Mouse (Mus musculus) yolk sac, embryonic 10.5 days (tissue): Measurements from ENCODE around the gene Paqr4.
A peak's percentile ranks its signal among the peaks of the same experiment; 100 is the strongest.
"Not testable (repeated sequence)": the region's sequence is repeated elsewhere in the genome, so short reads cannot be mapped to it uniquely, and the experiment has no call there.

Source experiments
- DNase-seq: peaks from one replicate; pipeline ENCODE4 v3.0.0-alpha.2; 2017; ENCODE audit warnings: low spot score

Gene Paqr4

DNA sequence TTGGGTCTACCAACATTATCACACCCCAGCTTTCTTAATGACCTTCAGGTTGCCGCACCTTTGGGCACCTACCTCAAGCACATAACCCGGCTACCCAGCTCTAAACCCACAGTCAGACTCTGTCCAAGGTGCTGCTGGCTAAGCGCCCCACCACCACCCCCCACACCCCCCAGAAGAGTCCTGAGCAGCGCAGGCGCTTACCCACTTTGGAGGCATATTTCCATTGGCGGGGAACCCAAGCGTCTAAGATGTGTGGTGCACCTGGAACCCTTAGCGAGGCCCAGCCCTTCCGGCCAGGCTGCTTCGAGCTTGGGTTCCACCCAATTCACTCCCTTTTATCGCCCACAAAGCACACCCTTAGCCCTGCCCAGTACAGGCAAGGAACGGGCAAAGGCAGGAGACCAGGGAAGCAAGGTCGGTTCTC is at the start of gene Paqr4:
Gene Paqr4, minus strand, starts transcription at position 270 of the 424 bp plus-strand sequence.
- no peak for DNase-seq

- DNase-seq, result no peak
Observed at GRCm38 (mm10) chr17:23789749-23790268, 49.1 kb upstream of the Paqr4 start.

DNA sequence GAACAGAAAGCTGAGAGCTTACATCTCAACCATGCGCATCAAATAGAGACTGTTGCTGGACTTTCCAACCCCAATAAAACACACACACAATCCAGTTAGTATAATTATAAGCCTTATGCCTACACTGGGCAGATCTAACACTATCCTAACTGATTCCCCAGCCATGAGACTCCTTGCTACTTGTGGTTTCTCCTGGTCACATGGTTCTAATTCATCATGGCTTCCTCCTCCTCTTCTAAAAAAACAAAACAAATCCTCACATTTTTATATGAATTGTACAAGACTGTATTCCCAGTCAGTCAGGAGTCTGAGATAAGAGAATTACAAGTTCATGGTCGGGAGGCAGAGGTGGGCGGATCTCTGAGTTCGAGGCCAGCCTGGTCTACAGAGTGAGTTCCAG is 48.3 kb upstream of the Paqr4 start:
- DNase-seq, result no peak

GRCm38 (mm10) chr17:23786510-23786931 is 45.9 kb upstream of the Paqr4 start:
- DNase-seq, result no peak

DNA sequence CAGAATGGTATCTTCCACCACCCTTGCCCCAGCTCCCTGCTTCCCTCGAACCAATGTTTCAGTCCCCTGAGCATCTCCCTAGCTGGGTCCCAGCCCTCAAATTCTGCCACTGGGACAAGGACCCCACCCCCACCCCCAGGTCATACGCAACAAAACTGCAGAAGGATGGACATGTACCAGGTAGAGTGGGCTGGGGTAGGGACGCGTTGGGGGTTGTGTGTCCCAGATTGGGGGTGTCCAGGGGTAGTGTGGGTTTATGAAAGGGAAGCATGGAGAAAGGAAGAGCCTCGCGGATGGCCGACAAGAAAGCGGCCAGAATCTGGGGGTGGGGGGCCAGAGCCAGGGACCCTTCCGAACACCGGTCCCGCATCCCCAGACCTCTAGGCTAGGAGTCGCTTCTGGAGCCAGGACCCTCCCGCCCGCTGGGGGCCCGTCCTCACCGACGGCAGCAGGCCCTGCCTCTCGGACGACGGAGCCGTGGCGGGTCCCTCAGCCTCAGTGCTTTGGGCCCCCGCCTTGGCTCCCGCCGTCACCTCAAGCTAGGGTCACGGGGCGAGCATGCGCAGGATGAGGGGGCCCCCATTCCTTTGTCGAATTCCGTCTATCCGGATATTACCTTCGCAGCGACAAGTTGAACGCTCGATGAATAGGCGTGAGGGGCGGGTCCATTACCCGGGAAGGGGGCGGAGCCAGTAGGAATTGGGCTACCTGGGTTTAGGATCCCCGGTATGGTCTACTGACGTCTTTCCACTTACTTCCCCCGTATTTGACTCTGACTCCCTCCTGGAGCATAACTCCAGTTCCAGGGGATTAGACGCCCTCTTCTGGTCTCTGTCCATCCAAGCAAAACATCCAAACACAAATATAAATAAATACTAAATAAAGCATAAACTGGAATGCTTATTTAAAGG is 45.1 kb upstream of the Paqr4 start, which contains the start of gene Flywch2:
Gene Flywch2, minus strand, starts transcription at position 521 of the 911 bp plus-strand sequence.
- peak; percentile 62 for DNase-seq

DNA sequence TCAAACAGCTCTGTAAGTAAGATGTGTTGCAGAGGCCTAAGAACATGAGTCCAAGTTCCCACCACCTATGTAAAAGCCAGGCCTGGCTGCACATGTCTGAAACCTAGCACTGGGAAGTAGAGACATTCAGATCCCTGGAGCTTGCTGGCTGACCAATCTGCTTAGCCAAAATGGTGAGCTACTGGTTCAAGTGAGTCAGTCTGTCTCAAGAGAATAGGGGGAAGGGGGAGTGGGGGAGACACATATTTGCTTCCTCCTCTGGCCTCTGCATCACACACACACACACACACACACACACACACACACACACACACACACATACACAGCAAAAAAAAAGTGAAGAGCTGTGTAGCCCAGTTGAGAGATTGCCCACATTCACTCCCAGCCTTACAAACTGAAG is 42.7 kb upstream of the Paqr4 start:
- DNase-seq, result no peak

DNA sequence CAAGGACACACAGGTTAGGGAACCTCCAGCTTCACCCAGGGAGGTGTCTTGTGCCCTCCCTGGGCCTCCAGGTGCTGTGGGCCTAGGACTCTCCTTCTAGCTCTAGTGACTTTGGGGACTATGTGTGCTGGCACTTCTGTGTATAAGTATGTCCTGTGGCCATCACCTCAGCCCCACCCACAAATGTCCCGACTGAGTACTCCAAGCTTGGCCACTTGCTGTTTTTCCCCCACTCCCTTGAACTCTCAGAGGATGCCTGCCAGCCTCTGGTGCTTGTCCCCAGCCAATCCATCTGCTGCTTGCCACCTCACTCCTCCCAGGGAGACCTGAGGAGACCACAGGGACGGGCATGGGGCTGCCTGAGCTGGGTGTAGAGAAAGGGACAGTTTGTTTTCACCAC is 37.8 kb upstream of the Paqr4 start:
- no peak for DNase-seq

GRCm38 (mm10) chr17:23777141-23777540 is 36.5 kb upstream of the Paqr4 start:
- DNase-seq, result no peak

- no peak for DNase-seq
Observed at GRCm38 (mm10) chr17:23776216-23776615, 35.5 kb upstream of the Paqr4 start.

- DNase-seq, result peak; percentile 58
Observed at GRCm38 (mm10) chr17:23774090-23774489, 33.4 kb upstream of the Paqr4 start.

- DNase-seq, result no peak
Observed at GRCm38 (mm10) chr17:23773676-23774075, 33.0 kb upstream of the Paqr4 start.

DNA sequence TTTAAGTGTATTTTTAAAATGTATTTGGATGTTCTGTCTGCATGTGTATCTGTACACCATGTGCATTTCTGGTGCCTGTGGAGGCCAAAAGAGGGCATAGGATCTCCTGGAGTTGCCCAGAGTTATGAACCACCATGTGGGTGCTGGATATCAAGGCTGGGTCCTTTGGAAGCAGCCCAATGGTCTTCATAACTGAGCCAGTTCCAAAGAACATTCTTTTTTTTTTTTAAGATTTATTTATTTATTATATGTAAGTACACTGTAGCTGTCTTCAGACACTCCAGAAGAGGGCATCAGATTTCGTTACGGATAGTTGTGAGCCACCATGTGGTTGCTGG is 31.5 kb upstream of the Paqr4 start:
- not testable (repeated sequence) for DNase-seq

DNA sequence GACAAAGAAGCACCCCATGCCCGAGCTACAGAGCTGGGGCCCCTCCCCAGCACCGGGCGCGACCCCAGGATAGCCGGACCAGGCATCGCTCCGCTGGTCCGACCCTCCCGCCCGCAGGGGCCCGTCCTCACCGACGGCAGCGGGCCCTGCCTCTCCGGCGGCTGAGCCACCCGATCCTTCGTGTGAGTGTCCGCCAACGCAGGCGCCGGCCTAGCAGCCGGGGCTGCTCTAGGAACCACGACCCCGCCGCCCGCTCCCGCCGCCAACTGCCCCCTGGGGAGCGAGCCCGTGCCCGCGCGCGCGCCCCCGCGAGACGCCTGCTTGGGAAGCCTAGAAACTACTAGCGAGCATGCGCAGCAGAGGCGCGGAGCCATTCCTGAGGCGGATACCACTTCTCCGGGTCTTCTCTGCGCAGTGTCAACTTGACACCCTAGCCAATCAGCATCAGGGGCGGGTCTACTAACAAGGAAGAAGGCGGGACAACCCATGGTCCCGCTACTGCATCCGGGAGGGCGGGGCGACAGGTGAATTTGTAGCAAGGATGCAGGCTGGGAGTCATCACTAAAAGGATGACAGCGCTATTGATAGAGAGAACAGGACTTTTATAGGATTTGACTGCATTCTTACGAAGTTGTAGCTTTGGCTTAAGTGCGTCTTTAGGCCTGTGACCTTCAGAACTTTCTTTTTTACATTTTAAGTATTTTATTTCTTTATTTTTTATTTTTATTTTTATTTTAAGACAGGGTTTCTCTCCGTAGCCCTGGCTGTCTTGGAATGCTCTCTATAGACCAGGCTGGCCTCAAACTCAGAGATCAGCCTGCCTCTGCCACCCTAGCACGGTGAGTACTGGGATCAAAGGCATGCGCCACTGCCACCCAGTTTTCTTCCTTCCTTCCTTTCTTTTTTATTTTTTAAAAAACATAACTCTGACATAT is 30.9 kb upstream of the Paqr4 start, which contains the start of gene Flywch1:
Gene Flywch1, minus strand, starts transcription at position 319 of the 935 bp plus-strand sequence.
- peak; percentile 98 for DNase-seq

DNA sequence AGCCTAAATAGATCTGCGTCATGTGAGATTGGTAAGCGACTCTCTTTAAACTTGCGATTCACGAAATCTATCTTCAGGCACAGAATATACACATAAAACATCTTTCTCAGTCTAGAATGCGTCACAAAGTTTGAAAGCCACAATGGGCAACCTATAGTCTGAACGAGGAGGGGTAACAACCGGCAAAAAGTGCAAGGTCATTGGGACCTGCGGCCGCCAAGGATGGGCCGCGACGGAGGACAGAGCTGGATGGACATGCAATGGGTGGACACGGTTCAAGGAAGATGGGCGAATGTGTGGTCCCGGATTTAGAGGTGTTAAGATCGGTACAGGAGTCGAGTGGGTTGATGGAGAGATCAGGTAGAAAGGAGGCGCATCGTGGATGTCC is 30.2 kb upstream of the Paqr4 start:
- no peak for DNase-seq

- no peak for DNase-seq
Observed at GRCm38 (mm10) chr17:23770493-23770892, 29.8 kb upstream of the Paqr4 start.

DNA sequence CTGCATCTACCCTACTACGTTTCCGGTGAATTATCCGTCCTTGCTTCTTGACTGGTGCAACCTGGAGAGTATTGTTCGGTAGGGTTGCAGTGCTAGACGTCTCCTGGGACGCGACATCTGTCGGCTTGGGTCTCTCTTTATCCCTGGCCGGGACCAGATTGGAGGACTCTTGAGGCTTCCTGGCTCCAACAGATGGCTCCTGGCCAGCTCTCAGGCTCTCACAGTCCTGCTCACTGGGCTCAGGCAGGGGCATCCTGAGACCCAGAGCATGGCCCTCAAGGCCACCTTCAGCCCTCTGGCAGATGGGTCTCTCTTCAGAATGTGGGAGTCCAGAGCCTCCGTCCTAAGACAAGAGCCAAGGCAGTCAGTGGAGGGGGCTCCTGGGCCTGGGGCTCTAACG is 22.3 kb upstream of the Paqr4 start:
- no peak for DNase-seq

DNA sequence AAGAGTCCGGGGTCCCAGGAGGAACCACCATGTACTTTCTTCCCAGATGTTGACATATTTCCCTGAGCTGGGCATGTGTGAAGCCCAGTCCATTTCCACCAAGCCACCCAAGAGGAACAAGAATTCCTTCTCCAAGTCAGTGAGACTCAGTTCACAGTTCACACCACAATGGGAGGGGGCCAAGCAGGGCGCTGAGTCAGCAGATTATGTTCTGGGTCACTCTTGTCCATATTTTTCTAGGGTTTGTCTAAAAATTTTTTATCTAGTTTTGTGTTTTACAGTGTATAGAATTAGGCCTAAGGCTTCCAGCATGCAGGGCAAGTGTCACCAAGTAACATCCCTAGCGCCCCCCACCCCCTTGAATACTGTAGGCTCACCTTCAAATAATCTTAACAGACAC is 20.5 kb upstream of the Paqr4 start:
- DNase-seq, result no peak

- no peak for DNase-seq
Observed at GRCm38 (mm10) chr17:23760231-23760630, 19.6 kb upstream of the Paqr4 start.

- DNase-seq, result no peak
Observed at GRCm38 (mm10) chr17:23758801-23759200, 18.1 kb upstream of the Paqr4 start.

DNA sequence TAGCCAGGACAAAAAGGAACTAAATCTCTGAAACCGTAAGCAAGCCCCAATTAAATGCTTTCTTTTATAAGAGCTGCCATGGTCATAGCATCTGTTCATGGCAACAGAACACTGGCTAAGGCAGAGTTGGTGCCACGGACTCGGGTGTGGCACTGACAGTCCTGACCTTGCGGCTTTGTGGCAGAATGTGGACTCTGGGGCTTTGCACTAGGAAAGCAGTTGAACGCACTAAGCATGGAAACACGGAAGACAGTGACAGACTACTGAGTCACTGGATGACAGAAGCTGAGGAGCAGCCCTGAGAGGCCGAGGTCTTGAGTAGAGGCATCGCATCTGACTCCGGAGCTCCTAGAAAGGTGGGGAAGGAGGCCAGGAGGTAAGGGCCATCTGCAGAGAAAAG is 16.9 kb upstream of the Paqr4 start:
- DNase-seq, result no peak

DNA sequence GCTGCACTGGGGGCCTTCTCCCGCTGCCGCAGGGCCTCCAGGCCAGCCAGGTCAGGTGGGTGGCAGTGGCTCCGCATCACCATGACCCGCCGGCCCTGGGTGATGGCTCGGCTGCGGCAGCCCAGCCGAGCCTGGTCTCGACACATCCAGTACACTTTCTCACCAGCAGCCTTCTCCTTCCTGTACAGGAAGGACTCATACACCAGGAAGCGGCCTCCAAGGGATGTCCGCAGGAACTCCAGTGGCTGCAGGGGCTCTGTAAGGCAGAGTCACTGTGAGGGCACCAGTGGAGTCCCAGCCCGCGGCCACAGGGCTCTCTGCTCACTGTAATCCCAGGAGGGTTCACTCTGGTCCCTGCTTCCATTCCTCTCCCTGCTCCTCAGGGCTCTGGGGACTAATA is 15.0 kb upstream of the Paqr4 start:
- no peak for DNase-seq

DNA sequence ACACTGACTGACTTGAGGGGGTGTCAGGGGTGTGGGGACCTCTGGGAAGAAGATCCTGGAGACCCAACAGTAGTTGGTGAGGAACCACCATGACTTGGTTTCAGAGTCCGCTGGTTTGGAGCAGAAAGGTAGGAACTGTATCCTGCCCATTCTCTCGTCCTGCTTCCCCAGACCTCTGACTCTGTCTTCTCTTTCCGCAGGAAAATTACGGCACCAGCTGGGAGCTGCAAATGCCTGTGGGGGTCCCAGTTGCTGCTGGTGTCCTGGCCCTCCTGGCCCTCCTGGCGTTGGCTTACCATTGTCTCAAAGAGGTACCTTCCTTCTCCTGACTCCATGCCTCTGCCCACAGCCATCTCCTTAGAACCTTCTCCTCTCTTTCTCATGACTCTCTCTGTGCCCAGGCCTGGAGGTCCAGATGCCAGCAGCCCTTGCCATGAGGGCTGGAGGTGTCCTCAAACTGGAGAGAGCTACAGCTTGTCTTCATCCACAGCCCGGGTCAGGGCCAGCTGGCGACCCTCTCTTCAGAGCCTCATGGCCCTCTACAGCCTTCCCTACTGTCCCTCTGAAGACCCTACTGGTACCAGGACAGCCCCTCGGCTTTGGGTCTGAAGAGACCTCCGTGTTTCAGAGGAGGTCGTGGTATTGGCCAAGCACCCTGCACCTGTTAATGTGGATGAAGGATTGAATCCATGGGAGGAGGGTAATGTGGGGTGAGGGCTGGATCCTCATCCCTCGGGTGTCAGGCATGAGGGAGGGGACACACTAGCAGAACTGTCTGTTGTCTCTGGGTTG is 8.9 kb upstream of the Paqr4 start:
- no peak for DNase-seq
